Mouse (Mus musculus) midbrain, embryonic 11.5 days (tissue): ENCODE data around the gene Furin. TPM values are rescaled to one million over a fixed set of nuclear protein-coding genes. Genes with fewer than 3 reads are reported as not detected.

ENCODE experiments used
- ATAC-seq: fragments of 200-750 bp; cut with Nextera tagmentation; 2 replicates; pipeline ENCODE4 v1.8.0; 2017; ENCODE audit warnings: moderate TSS enrichment, moderate library complexity; ENCODE audit not compliant: low FRiP score
- DNase-seq: peaks from one replicate; pipeline ENCODE4 v3.0.0; 2015; ENCODE audit warnings: low spot score; ENCODE audit errors: missing footprints
- H3K27ac ChIP-seq: fragments of 300-500 bp; sonication (generic); 2 replicates; pipeline ENCODE4 v1.5.1; 2014; ENCODE audit warnings: low read depth, low read length
- H3K27me3 ChIP-seq: fragments of 300-500 bp; sonication (generic); 2 replicates; pipeline ENCODE4 v1.6.1; 2014; ENCODE audit warnings: mild to moderate bottlenecking, low read length, moderate library complexity, mixed read lengths; ENCODE audit not compliant: control insufficient read depth, insufficient read depth
- H3K36me3 ChIP-seq: fragments of 300-500 bp; sonication (generic); 2 replicates; pipeline ENCODE4 v1.6.1; 2014; ENCODE audit warnings: mild to moderate bottlenecking, low read length, moderate library complexity, mixed read lengths; ENCODE audit not compliant: control insufficient read depth, insufficient read depth
- H3K4me1 ChIP-seq: fragments of 300-500 bp; sonication (generic); 2 replicates; pipeline ENCODE4 v1.6.1; 2014; ENCODE audit warnings: low read length; ENCODE audit not compliant: control insufficient read depth, insufficient read depth
- H3K4me2 ChIP-seq: fragments of 300-500 bp; sonication (generic); 2 replicates; pipeline ENCODE4 v1.6.1; 2014; ENCODE audit warnings: mild to moderate bottlenecking, moderate library complexity
- H3K4me3 ChIP-seq: fragments of 300-500 bp; sonication (generic); 2 replicates; pipeline ENCODE4 v1.5.1; 2014; ENCODE audit warnings: low read depth, low read length
- H3K9ac ChIP-seq: fragments of 300-500 bp; sonication (generic); 2 replicates; pipeline ENCODE4 v1.6.1; 2014; ENCODE audit warnings: low read length
- H3K9me3 ChIP-seq: fragments of 300-500 bp; sonication (generic); 2 replicates; pipeline ENCODE4 v1.6.1; 2016; ENCODE audit warnings: low read length; ENCODE audit not compliant: control insufficient read depth
- WGBS: fragments of 180-500 bp; shearing (Covaris S2); extraction: QIAGEN DNeasy Blood & Tissue Kit; methylation state at CpG from one replicate; pipeline ENCODE4 v1.1.7; 2014; 5-methylcytosine and 5-hydroxymethylcytosine counted together
- polyA plus RNA-seq: library from polyadenylated mRNA; unstranded; fragments of >200 nt; fragmentation: Nextera tagmentation; extraction: Ambion mirVana; gene quantifications from 2 replicates; pipeline ENCODE4 v1.2.1, GENCODE M21; 2014

Furin gene
- polyA plus RNA-seq, 1 experiment from 2014 or later = 2.7 TPM

DNA sequence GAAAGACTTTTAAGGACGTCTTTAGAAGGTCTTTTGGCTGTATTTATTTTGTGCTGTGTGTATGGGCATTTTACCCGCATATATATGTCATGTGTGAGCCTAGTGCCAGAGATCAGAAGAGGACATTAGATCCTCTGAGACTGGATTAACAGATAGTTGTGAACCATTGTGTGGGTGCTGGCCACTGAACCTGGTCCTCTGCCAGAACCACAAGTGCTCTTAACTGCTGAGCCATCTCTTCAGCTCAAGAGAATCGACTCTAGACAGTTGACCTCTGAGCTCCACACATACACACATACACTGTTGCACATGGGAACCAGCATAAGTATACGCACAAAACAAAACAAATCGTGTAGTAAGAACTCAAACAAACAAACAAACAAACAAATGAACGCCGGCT, 31.3 kb upstream of the Furin start:
- H3K4me1 ChIP-seq = no peaks in the 10 kb centered on the region

DNA sequence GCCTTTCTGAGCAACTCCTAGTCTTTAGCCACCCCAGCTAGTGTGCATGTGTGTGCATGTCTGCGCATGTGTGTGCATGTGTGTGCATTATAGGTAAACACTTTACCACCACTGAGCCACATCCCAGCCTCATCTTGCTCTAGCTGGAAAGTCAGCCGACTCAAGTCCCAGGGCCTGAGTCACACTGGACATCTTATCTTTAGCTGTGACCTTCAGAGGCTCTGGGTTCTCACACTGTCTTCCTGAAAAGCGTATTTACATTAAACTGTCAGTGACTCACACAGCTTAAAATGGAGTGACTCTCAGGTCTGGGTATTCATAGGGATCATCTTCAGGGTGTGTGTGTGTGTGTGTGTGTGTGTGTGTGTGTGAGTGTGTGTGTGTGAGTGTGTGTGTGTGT, 30.4 kb upstream of the Furin start:
- no peak overlapping the region for H3K4me3 ChIP-seq
- DNase-seq = no peak
- no peak overlapping the region for H3K27ac ChIP-seq
- no peak for ATAC-seq
- H3K9ac ChIP-seq = no peak overlapping the region
- H3K4me1 ChIP-seq = no peaks in the 10 kb centered on the region
- H3K27me3 ChIP-seq = no peaks in the 10 kb centered on the region
- H3K36me3 ChIP-seq = no peaks in the 10 kb centered on the region
- no peak overlapping the region for H3K4me2 ChIP-seq
- H3K9me3 ChIP-seq = no peaks in the 10 kb centered on the region
- WGBS = 85% methylated on average over 3 of the region's 3 CpGs

More for the DNA sequence above, 31.3 kb upstream of the Furin start:
- no peak overlapping the region for H3K4me3 ChIP-seq
- H3K27ac ChIP-seq = no peak overlapping the region
- ATAC-seq (no peak), DNase-seq (no peak)
- WGBS = 88% methylated on average over 7 of the region's 7 CpGs
- H3K27me3 ChIP-seq = no peaks in the 10 kb centered on the region
- no peak overlapping the region for H3K9ac ChIP-seq
- no peak overlapping the region for H3K4me2 ChIP-seq
- no peaks in the 10 kb centered on the region for H3K36me3 ChIP-seq
- H3K9me3 ChIP-seq = no peaks in the 10 kb centered on the region

DNA sequence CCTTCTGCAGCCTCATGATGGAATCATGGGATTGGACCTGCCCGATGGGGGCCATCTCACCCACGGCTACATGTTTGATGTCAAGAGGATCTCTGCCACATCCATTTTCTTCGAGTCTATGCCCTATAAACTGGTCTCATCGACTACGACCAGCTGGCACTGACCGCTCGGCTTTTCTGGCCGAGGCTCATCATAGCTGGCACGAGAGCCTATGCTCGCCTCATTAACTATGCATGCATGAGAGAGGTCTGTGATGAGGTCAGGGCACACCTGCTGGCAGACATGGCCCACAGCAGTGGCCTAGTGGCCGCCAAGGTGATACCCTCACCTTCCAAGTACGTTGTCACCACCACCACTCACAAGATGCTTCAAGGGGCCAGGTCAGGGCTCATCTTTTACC, 24.4 kb upstream of the Furin start:
- H3K4me2 ChIP-seq = no peak overlapping the region
- no peak for ATAC-seq
- no peaks in the 10 kb centered on the region for H3K27me3 ChIP-seq
- no peaks in the 10 kb centered on the region for H3K4me1 ChIP-seq
- no peak for DNase-seq
- no peaks in the 10 kb centered on the region for H3K36me3 ChIP-seq
- H3K9ac ChIP-seq = no peak overlapping the region
- H3K27ac ChIP-seq = no peak overlapping the region
- no peak overlapping the region for H3K4me3 ChIP-seq
- H3K9me3 ChIP-seq = no peaks in the 10 kb centered on the region
- 91% methylated on average over 12 of the region's 12 CpGs for WGBS

GRCm38 (mm10) chr7:80427730-80428129, 22.5 kb upstream of the Furin start:
- no peak overlapping the region for H3K4me2 ChIP-seq
- no peak overlapping the region for H3K27ac ChIP-seq
- no peak overlapping the region for H3K4me3 ChIP-seq
- DNase-seq (no peak), ATAC-seq (no peak)
- no peaks in the 10 kb centered on the region for H3K27me3 ChIP-seq
- H3K36me3 ChIP-seq = no peaks in the 10 kb centered on the region
- peaks cover 2% of the 10 kb centered on the region; the same call in 1 of the 2 replicates for H3K4me1 ChIP-seq
- H3K9ac ChIP-seq = no peak overlapping the region
- WGBS = 83% methylated on average over 5 of the region's 5 CpGs
- H3K9me3 ChIP-seq = no peaks in the 10 kb centered on the region

- Histone ChIP-seq H3K9me3 (no peaks in the 10 kb centered on the region), H3K27me3 (no peaks in the 10 kb centered on the region), H3K4me3 (no peak overlapping the region), H3K9ac (no peak overlapping the region), H3K27ac (no peak overlapping the region), H3K4me1 (peaks cover 2% of the 10 kb centered on the region; the same call in 1 of the 2 replicates), H3K4me2 (no peak overlapping the region), H3K36me3 (no peaks in the 10 kb centered on the region)
- ATAC-seq (no peak), DNase-seq (no peak)
- 80% methylated on average over 7 of the region's 7 CpGs for WGBS
Measured at GRCm38 (mm10) chr7:80426363-80426762, 21.1 kb upstream of the Furin start.

- H3K27me3 ChIP-seq = no peaks in the 10 kb centered on the region
- DNase-seq = no peak
- no peaks in the 10 kb centered on the region for H3K36me3 ChIP-seq
- peaks cover 2% of the 10 kb centered on the region; the same call in 1 of the 2 replicates for H3K4me1 ChIP-seq
- H3K4me3 ChIP-seq = no peak overlapping the region
- no peak for ATAC-seq
- no peak overlapping the region for H3K4me2 ChIP-seq
- no peaks in the 10 kb centered on the region for H3K9me3 ChIP-seq
- no peak overlapping the region for H3K27ac ChIP-seq
- WGBS = 69% methylated on average over 6 of the region's 6 CpGs
- H3K9ac ChIP-seq = no peak overlapping the region
Measured at GRCm38 (mm10) chr7:80424722-80425121, 19.5 kb upstream of the Furin start.

DNA sequence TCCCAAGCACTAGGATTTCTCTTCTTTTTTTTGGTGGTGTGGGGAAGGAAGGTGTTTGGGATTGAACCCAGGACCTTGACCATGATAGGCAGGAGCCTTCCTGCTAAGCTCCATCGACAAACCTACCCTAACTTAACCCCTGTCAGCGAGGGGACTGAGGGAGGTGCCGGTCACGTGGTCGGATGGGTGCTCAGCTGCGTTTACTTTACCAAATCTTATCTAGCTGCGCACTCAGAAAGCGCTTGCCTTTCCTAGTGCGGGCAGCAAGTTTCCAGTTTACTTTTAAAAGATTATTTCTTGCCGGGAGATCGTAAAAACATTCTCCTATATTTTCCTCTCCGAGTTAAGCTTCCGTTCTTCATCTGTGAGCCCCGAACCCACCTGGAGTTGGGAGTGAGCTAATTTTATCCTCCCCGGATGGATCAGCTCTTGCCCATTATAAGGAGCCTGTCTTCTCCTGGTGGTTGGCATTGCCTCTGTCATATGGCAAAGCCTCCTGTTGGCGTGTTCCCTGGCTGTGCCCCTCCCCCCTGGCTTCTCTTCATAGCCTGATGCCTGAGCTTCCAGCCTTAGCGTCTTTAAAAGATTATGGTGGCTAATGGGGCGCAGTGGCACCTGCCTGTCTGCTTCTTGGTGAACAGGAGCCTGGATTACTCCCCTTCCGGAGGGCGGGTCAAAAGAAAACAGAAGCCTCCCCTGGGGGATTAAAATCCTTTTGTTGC, 17.7 kb upstream of the Furin start:
- Histone ChIP-seq H3K4me3 (no peak overlapping the region), H3K36me3 (no peaks in the 10 kb centered on the region), H3K4me2 (no peak overlapping the region), H3K9ac (no peak overlapping the region), H3K4me1 (peaks cover 2% of the 10 kb centered on the region; the same call in 1 of the 2 replicates), H3K9me3 (no peaks in the 10 kb centered on the region), H3K27ac (no peak overlapping the region; the same call in 1 of the 2 replicates), H3K27me3 (no peaks in the 10 kb centered on the region)
- ATAC-seq (no peak), DNase-seq (no peak)
- WGBS = 25% methylated on average over 20 of the region's 20 CpGs

DNA sequence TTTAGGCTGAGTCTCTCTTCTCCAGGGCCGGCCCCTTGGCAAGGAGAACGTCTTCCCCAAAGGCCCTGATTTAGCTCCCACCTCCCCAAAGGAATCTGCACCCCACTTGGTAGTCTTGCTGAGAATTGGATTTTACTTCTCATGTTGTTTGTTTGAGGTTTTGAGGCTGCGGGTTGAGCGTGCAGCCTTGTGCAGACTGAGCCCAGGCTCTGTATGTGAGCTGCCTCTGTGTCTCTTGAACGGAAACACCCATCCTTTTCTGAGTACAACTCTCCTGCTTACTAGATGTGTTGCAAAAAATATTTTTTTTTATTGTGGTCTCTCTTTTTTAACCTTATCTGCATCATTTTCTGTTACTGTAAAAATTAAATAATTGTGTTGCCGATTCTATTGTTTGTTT, 16.3 kb upstream of the Furin start:
- ATAC-seq (no peak), DNase-seq (no peak)
- Histone ChIP-seq H3K27me3 (no peaks in the 10 kb centered on the region), H3K36me3 (no peaks in the 10 kb centered on the region), H3K27ac (no peak overlapping the region), H3K4me3 (no peak overlapping the region), H3K9ac (no peak overlapping the region), H3K4me2 (no peak overlapping the region), H3K9me3 (no peaks in the 10 kb centered on the region), H3K4me1 (peaks cover 2% of the 10 kb centered on the region; the same call in 1 of the 2 replicates)
- WGBS = 94% methylated on average over 6 of the region's 6 CpGs

GRCm38 (mm10) chr7:80420586-80420985, 15.3 kb upstream of the Furin start:
- Histone ChIP-seq H3K27ac (no peak overlapping the region), H3K36me3 (no peaks in the 10 kb centered on the region), H3K4me3 (no peak overlapping the region), H3K9me3 (no peaks in the 10 kb centered on the region), H3K4me1 (peaks cover 2% of the 10 kb centered on the region; the same call in 1 of the 2 replicates), H3K27me3 (no peaks in the 10 kb centered on the region), H3K9ac (no peak overlapping the region), H3K4me2 (no peak overlapping the region)
- ATAC-seq (no peak), DNase-seq (no peak)
- 80% methylated on average over 4 of the region's 4 CpGs for WGBS
